Mouse (Mus musculus): ENCODE measurements at regions not wholly inside any gene's neighbourhood (a gene's known extent, or its start where the extent isn't known, plus 50 kb on each side); places are given as distances from the start of the nearest gene placed in this dataset.

- no peaks in the 10 kb centered on the region for H3K9me3 ChIP-seq (ENCODE audit: control insufficient read depth, low read length)
- 78% methylated on average over 3 of the region's 3 CpGs for WGBS
- no peak overlapping the region for H3K9ac ChIP-seq (ENCODE audit: low read depth, low read length)
- H3K4me3 ChIP-seq (ENCODE audit: low read depth, low read length): no peak overlapping the region
- no peaks in the 10 kb centered on the region for H3K36me3 ChIP-seq (ENCODE audit: control insufficient read depth, insufficient read depth, low read length)
- no peaks in the 10 kb centered on the region for H3K27me3 ChIP-seq (replicated peaks; ENCODE audit: control insufficient read depth, insufficient read depth, low read length)
- no peak for ATAC-seq (ENCODE audit: low read depth)
- DNase-seq (ENCODE audit: low spot score): no peak
- no peaks in the 10 kb centered on the region for H3K4me1 ChIP-seq (ENCODE audit: control insufficient read depth, insufficient read depth, low read length)
- no peak overlapping the region for H3K4me2 ChIP-seq (ENCODE audit: low read depth, low read length)
- no peak overlapping the region for H3K27ac ChIP-seq (replicated peaks; ENCODE audit: low read depth, low read length)
These were observed 82.0 kb upstream of the Dusp10 start for GRCm38 (mm10) chr1:183931141-183931540.

DNA sequence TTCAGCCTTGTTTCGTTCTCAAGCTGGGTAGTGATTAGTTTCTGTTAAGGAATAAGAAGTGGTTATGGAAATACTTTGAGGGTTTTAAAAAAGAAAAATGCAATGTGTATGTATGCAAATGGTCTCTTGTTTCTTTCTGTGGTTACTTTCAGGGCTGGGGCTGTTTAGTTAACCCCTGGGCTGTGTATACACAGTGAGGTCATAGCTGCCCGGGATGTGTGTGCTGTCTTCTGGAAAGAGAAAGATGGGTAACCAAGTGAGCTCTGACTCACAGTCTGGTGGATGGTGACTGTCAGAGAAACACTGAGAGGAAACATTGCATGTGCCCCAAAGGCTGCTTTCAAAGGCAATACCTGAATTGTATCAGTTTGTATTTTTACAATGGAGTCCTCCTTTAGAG, 79.3 kb upstream of the Dusp10 start:
- H3K9me3 ChIP-seq (ENCODE audit: control insufficient read depth, low read length): no peaks in the 10 kb centered on the region
- H3K9ac ChIP-seq (ENCODE audit: low read depth, low read length): no peak overlapping the region
- no peaks in the 10 kb centered on the region for H3K27me3 ChIP-seq (replicated peaks; ENCODE audit: control insufficient read depth, insufficient read depth, low read length)
- H3K4me3 ChIP-seq (ENCODE audit: low read depth, low read length): no peak overlapping the region
- H3K4me1 ChIP-seq (ENCODE audit: control insufficient read depth, insufficient read depth, low read length): 0 out of 2 replicates have a peak, but pooled peaks cover 3% of the 10 kb centered on the region
- no peak overlapping the region for H3K4me2 ChIP-seq (ENCODE audit: low read depth, low read length)
- no peak overlapping the region for H3K27ac ChIP-seq (replicated peaks; ENCODE audit: low read depth, low read length)
- 63% methylated on average over 2 of the region's 2 CpGs for WGBS
- no peak for ATAC-seq (ENCODE audit: low read depth)
- no peaks in the 10 kb centered on the region for H3K36me3 ChIP-seq (ENCODE audit: control insufficient read depth, insufficient read depth, low read length)
- no peak for DNase-seq (ENCODE audit: low spot score)

DNA sequence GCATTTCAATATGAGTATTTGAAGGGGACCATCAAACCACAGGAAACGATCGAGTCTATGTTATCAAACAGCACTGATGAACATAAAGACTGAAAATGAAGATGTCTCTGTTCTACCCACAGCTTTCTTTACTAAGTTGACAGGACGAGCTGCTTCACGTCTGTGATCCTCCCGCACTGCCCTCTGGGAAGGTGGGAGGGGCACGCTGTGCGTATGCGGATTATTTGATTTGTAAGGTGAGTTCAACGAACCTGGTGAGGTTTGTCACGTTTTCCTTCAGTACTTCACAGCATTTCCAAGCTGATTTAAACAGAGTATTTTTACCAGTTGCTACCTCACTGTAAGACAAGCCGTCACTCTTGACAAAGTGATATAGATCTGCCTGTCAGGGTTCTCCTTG, 75.9 kb upstream of the Dusp10 start:
- no peak for ATAC-seq (ENCODE audit: low read depth)
- WGBS: 88% methylated on average over 11 of the region's 11 CpGs

GRCm38 (mm10) chr1:183938361-183938760, 74.7 kb upstream of the Dusp10 start:
- Histone ChIP-seq H3K4me2 (ENCODE audit: low read depth, low read length) (no peak overlapping the region), H3K4me3 (ENCODE audit: low read depth, low read length) (no peak overlapping the region), H3K4me1 (ENCODE audit: control insufficient read depth, insufficient read depth, low read length) (0 out of 2 replicates have a peak, but pooled peaks cover 4% of the 10 kb centered on the region), H3K36me3 (ENCODE audit: control insufficient read depth, insufficient read depth, low read length) (no peaks in the 10 kb centered on the region), H3K27ac (replicated peaks; ENCODE audit: low read depth, low read length) (no peak overlapping the region), H3K27me3 (replicated peaks; ENCODE audit: control insufficient read depth, insufficient read depth, low read length) (no peaks in the 10 kb centered on the region), H3K9ac (ENCODE audit: low read depth, low read length) (no peak overlapping the region), H3K9me3 (ENCODE audit: control insufficient read depth, low read length) (no peaks in the 10 kb centered on the region)
- ATAC-seq (ENCODE audit: low read depth): no peak
- 45% methylated on average over 6 of the region's 6 CpGs for WGBS
- DNase-seq (ENCODE audit: low spot score): peak; percentile 54

More for the DNA sequence above, 75.9 kb upstream of the Dusp10 start:
- H3K9ac ChIP-seq (ENCODE audit: low read depth, low read length): no peak overlapping the region
- H3K27ac ChIP-seq (replicated peaks; ENCODE audit: low read depth, low read length): no peak overlapping the region
- no peak for DNase-seq (ENCODE audit: low spot score)
- H3K4me3 ChIP-seq (ENCODE audit: low read depth, low read length): no peak overlapping the region
- H3K4me2 ChIP-seq (ENCODE audit: low read depth, low read length): no peak overlapping the region
- no peaks in the 10 kb centered on the region for H3K27me3 ChIP-seq (replicated peaks; ENCODE audit: control insufficient read depth, insufficient read depth, low read length)
- no peaks in the 10 kb centered on the region for H3K9me3 ChIP-seq (ENCODE audit: control insufficient read depth, low read length)
- no peaks in the 10 kb centered on the region for H3K36me3 ChIP-seq (ENCODE audit: control insufficient read depth, insufficient read depth, low read length)
- 0 out of 2 replicates have a peak, but pooled peaks cover 4% of the 10 kb centered on the region for H3K4me1 ChIP-seq (ENCODE audit: control insufficient read depth, insufficient read depth, low read length)

- H3K4me3 ChIP-seq (ENCODE audit: low read depth, low read length): no peak overlapping the region
- DNase-seq (ENCODE audit: low spot score): no peak
- H3K36me3 ChIP-seq (ENCODE audit: control insufficient read depth, insufficient read depth, low read length): no peaks in the 10 kb centered on the region
- ATAC-seq (ENCODE audit: low read depth): no peak
- 0 out of 2 replicates have a peak, but pooled peaks cover 4% of the 10 kb centered on the region for H3K4me1 ChIP-seq (ENCODE audit: control insufficient read depth, insufficient read depth, low read length)
- no peak overlapping the region for H3K27ac ChIP-seq (replicated peaks; ENCODE audit: low read depth, low read length)
- H3K27me3 ChIP-seq (replicated peaks; ENCODE audit: control insufficient read depth, insufficient read depth, low read length): no peaks in the 10 kb centered on the region
- H3K4me2 ChIP-seq (ENCODE audit: low read depth, low read length): no peak overlapping the region
- 76% methylated on average over 2 of the region's 2 CpGs for WGBS
- H3K9me3 ChIP-seq (ENCODE audit: control insufficient read depth, low read length): no peaks in the 10 kb centered on the region
- H3K9ac ChIP-seq (ENCODE audit: low read depth, low read length): no peak overlapping the region
These were observed 72.4 kb upstream of the Dusp10 start for GRCm38 (mm10) chr1:183940706-183941105.

DNA sequence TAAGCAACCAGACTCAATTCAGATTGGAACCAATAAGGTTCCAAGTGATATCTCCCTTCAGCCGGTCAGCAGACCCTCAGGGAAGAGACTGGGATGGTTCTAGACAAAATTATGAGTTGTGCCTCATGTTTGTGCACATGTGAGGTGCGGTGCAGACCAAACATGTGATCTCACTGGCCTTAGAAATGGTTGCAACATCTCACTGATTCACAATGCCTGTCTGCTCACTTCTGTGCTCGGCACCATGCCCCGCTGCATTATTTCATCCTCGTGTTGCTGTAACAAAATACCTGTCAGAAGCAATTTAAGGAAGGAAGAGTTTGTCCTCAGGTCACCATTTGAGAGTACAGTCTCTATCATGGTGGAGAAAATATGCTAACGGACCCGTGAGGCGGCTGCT, 66.9 kb upstream of the Dusp10 start:
- H3K4me1 ChIP-seq (ENCODE audit: control insufficient read depth, insufficient read depth, low read length): no peaks in the 10 kb centered on the region
- no peaks in the 10 kb centered on the region for H3K27me3 ChIP-seq (replicated peaks; ENCODE audit: control insufficient read depth, insufficient read depth, low read length)
- no peaks in the 10 kb centered on the region for H3K9me3 ChIP-seq (ENCODE audit: control insufficient read depth, low read length)
- H3K4me2 ChIP-seq (ENCODE audit: low read depth, low read length): no peak overlapping the region
- no peak overlapping the region for H3K27ac ChIP-seq (replicated peaks; ENCODE audit: low read depth, low read length)
- no peak overlapping the region for H3K9ac ChIP-seq (ENCODE audit: low read depth, low read length)
- no peak for ATAC-seq (ENCODE audit: low read depth)
- no peaks in the 10 kb centered on the region for H3K36me3 ChIP-seq (ENCODE audit: control insufficient read depth, insufficient read depth, low read length)
- no peak overlapping the region for H3K4me3 ChIP-seq (ENCODE audit: low read depth, low read length)
- DNase-seq (ENCODE audit: low spot score): no peak
- WGBS: 84% methylated on average over 8 of the region's 8 CpGs

GRCm38 (mm10) chr1:183947066-183947465, 66.0 kb upstream of the Dusp10 start:
- H3K9me3 ChIP-seq (ENCODE audit: control insufficient read depth, low read length): no peaks in the 10 kb centered on the region
- DNase-seq (ENCODE audit: low spot score): peak; percentile 39
- no peak overlapping the region for H3K4me3 ChIP-seq (ENCODE audit: low read depth, low read length)
- H3K27me3 ChIP-seq (replicated peaks; ENCODE audit: control insufficient read depth, insufficient read depth, low read length): no peaks in the 10 kb centered on the region
- H3K27ac ChIP-seq (replicated peaks; ENCODE audit: low read depth, low read length): no peak overlapping the region
- 65% methylated on average over 5 of the region's 5 CpGs for WGBS
- H3K4me2 ChIP-seq (ENCODE audit: low read depth, low read length): no peak overlapping the region
- H3K4me1 ChIP-seq (ENCODE audit: control insufficient read depth, insufficient read depth, low read length): no peaks in the 10 kb centered on the region
- no peak overlapping the region for H3K9ac ChIP-seq (ENCODE audit: low read depth, low read length)
- ATAC-seq (ENCODE audit: low read depth): no peak
- no peaks in the 10 kb centered on the region for H3K36me3 ChIP-seq (ENCODE audit: control insufficient read depth, insufficient read depth, low read length)

DNA sequence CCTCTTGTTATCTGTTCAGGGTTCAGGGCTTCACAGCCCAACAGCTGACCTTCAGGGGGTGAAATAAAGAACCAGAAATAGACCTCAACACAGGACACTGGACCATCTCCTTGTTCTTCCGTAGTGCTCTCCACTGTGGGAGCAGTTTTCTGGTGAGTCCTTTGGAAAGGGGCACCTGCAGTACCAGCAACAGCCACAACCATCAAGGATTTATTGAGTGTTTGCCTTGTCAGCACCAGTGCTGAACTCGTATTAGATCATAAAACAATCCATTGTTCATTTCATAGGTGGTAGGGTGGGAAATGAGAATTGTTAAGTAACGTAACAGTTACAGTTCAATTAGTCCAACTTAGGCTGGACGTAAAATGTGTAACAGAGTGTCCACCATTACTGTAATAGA, 63.9 kb upstream of the Dusp10 start:
- no peaks in the 10 kb centered on the region for H3K9me3 ChIP-seq (ENCODE audit: control insufficient read depth, low read length)
- H3K27ac ChIP-seq (replicated peaks; ENCODE audit: low read depth, low read length): no peak overlapping the region
- no peak overlapping the region for H3K4me2 ChIP-seq (ENCODE audit: low read depth, low read length)
- 81% methylated on average over 4 of the region's 4 CpGs for WGBS
- no peaks in the 10 kb centered on the region for H3K4me1 ChIP-seq (ENCODE audit: control insufficient read depth, insufficient read depth, low read length)
- H3K9ac ChIP-seq (ENCODE audit: low read depth, low read length): no peak overlapping the region
- no peak for ATAC-seq (ENCODE audit: low read depth)
- no peaks in the 10 kb centered on the region for H3K27me3 ChIP-seq (replicated peaks; ENCODE audit: control insufficient read depth, insufficient read depth, low read length)
- DNase-seq (ENCODE audit: low spot score): no peak
- H3K36me3 ChIP-seq (ENCODE audit: control insufficient read depth, insufficient read depth, low read length): no peaks in the 10 kb centered on the region
- H3K4me3 ChIP-seq (ENCODE audit: low read depth, low read length): no peak overlapping the region

DNA sequence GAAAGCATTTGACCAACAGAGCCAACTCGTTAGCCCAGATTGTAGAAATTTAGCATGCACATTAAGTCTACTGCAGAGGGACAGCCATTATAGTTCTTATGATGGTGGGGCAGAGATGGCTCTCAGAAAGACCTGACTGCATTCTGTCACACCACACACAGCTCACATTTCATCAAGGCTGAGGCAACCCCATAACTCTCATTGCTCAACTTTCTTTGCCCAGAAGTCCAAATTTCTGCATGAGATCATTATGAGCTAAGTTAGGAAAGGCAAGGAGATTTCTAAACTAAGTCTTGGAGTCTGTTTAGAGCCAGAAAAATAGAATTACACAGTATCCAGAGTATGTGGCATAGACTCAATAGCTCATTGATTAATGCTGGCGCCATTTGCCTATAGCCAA, 59.0 kb upstream of the Dusp10 start:
- 87% methylated on average over 2 of the region's 2 CpGs for WGBS
- no peak overlapping the region for H3K4me3 ChIP-seq (ENCODE audit: low read depth, low read length)

More for the DNA sequence above, 59.0 kb upstream of the Dusp10 start:
- Histone ChIP-seq H3K4me1 (ENCODE audit: control insufficient read depth, insufficient read depth, low read length) (no peaks in the 10 kb centered on the region), H3K27ac (replicated peaks; ENCODE audit: low read depth, low read length) (no peak overlapping the region), H3K9ac (ENCODE audit: low read depth, low read length) (no peak overlapping the region), H3K27me3 (replicated peaks; ENCODE audit: control insufficient read depth, insufficient read depth, low read length) (no peaks in the 10 kb centered on the region), H3K9me3 (ENCODE audit: control insufficient read depth, low read length) (no peaks in the 10 kb centered on the region), H3K36me3 (ENCODE audit: control insufficient read depth, insufficient read depth, low read length) (no peaks in the 10 kb centered on the region), H3K4me2 (ENCODE audit: low read depth, low read length) (no peak overlapping the region)
- DNase-seq (ENCODE audit: low spot score): no peak
- ATAC-seq (ENCODE audit: low read depth): no peak
